Mouse (Mus musculus): ENCODE measurements at regions not wholly inside any gene's neighbourhood (a gene's known extent, or its start where the extent isn't known, plus 50 kb on each side); places are given as distances from the start of the nearest gene placed in this dataset.
A peak's percentile ranks its signal among the peaks of the same experiment; 100 is the strongest.

DNA sequence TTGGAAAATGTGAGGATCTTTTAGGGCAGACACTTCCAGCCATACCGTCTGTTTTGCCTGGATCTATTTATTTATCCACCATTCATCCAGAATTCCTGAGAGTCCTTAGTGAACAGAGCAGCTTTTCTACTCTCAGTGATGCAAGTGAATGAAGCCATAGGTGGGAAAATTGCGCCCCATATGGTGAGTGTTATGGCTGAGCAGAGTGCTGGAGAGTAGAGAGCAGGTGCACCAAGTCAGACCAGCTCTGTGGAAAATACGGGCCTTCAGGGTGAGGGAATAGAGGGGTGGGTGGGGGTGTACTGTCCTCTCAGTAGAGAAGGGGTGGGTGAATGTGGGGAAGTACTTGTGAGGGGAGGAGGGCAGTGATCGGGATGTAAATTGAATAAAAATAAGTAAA is 223.0 kb upstream of the 4930550L24Rik start:
- no peak for ATAC-seq (ENCODE audit: low read depth)
- Histone ChIP-seq H3K4me1 (ENCODE audit: control insufficient read depth, insufficient read depth, low read length) (no peaks in the 10 kb centered on the region), H3K4me2 (ENCODE audit: low read depth, low read length) (no peak overlapping the region), H3K27ac (replicated peaks; ENCODE audit: low read depth, low read length) (no peak overlapping the region), H3K9ac (ENCODE audit: low read depth, low read length) (no peak overlapping the region), H3K9me3 (ENCODE audit: control insufficient read depth, low read length) (no peaks in the 10 kb centered on the region), H3K27me3 (replicated peaks; ENCODE audit: control insufficient read depth, insufficient read depth, low read length) (no peaks in the 10 kb centered on the region), H3K4me3 (ENCODE audit: low read depth, low read length) (no peak overlapping the region), H3K36me3 (ENCODE audit: control insufficient read depth, insufficient read depth, low read length) (no peaks in the 10 kb centered on the region)
- no peak for DNase-seq (ENCODE audit: low spot score)
- 67% methylated on average over 4 of the region's 4 CpGs for WGBS

DNA sequence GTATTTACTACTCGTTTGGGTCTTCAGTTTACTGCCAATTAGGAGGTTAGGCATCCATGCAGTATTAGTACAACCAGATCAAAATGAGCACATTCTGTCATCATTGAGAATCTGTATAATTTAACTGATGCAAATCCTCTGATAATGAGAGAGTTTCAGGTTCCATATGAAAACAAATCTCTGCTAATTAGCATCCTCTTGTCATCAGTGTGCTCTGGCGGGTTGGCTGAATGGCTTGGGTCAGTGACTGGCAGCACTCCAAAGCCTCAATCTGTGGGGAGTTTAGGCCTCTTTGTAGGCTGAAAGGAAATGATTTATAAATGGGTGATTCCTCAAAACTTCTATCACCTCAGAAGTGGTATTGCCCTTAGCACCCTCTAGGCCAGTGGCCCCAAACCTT is 220.2 kb upstream of the 4930550L24Rik start:
- no peak overlapping the region for H3K27ac ChIP-seq (replicated peaks; ENCODE audit: low read depth, low read length)

DNA sequence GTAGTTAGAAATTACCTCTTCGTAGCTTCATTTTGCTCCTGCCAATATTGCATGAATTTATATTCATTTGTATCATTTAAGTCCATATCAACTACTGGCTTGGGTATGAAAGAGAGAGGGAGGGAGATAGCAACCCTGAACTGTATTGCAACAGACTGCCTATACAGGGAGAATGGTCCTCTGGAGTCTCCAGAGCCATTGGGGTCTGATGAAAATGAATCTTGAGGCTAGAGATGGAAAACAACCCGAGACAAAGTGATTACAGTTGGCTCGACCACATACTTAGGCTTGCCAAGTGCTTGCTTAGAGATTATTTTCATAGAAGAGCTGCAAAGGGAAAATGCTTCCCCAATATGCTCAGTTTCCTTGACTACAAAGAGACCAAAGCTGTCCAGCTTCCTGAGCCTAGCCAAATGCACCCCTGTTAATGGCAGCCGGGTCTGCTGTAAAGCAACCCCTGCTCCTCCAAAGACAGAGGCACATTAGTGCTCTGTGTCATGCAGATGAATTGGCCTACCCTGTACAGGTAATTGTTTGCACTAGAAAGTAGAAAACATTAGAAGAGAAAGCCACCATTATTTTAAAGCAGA is 206.9 kb upstream of the 4930550L24Rik start:
- Histone ChIP-seq H3K9me3 (ENCODE audit: control insufficient read depth, low read length) (no peaks in the 10 kb centered on the region), H3K9ac (ENCODE audit: low read depth, low read length) (no peak overlapping the region), H3K27me3 (replicated peaks; ENCODE audit: control insufficient read depth, insufficient read depth, low read length) (no peaks in the 10 kb centered on the region), H3K27ac (replicated peaks; ENCODE audit: low read depth, low read length) (no peak overlapping the region), H3K4me1 (ENCODE audit: control insufficient read depth, insufficient read depth, low read length) (no peaks in the 10 kb centered on the region), H3K36me3 (ENCODE audit: control insufficient read depth, insufficient read depth, low read length) (no peaks in the 10 kb centered on the region), H3K4me2 (ENCODE audit: low read depth, low read length) (no peak overlapping the region), H3K4me3 (ENCODE audit: low read depth, low read length) (no peak overlapping the region)
- WGBS, result 65% methylated on average over 4 of the region's 4 CpGs
- ATAC-seq (ENCODE audit: low read depth) (no peak), DNase-seq (ENCODE audit: low spot score) (peak; percentile 4)

More for the DNA sequence above, 220.2 kb upstream of the 4930550L24Rik start:
- H3K4me3 ChIP-seq (ENCODE audit: low read depth, low read length), result no peak overlapping the region
- no peaks in the 10 kb centered on the region for H3K36me3 ChIP-seq (ENCODE audit: control insufficient read depth, insufficient read depth, low read length)
- no peaks in the 10 kb centered on the region for H3K9me3 ChIP-seq (ENCODE audit: control insufficient read depth, low read length)
- WGBS, result 55% methylated on average over 2 of the region's 2 CpGs
- H3K27me3 ChIP-seq (replicated peaks; ENCODE audit: control insufficient read depth, insufficient read depth, low read length), result no peaks in the 10 kb centered on the region
- peak; percentile 0 for DNase-seq (ENCODE audit: low spot score)
- H3K4me1 ChIP-seq (ENCODE audit: control insufficient read depth, insufficient read depth, low read length), result no peaks in the 10 kb centered on the region
- H3K4me2 ChIP-seq (ENCODE audit: low read depth, low read length), result no peak overlapping the region
- ATAC-seq (ENCODE audit: low read depth), result no peak
- H3K9ac ChIP-seq (ENCODE audit: low read depth, low read length), result no peak overlapping the region
